Mouse (Mus musculus): ENCODE measurements around the gene Ubxn10.

Gene Ubxn10

GRCm38 (mm10) chr4:138700184-138700982 lies 36.6 kb downstream of the Ubxn10 start:
- peak; percentile 20 for DNase-seq

DNA sequence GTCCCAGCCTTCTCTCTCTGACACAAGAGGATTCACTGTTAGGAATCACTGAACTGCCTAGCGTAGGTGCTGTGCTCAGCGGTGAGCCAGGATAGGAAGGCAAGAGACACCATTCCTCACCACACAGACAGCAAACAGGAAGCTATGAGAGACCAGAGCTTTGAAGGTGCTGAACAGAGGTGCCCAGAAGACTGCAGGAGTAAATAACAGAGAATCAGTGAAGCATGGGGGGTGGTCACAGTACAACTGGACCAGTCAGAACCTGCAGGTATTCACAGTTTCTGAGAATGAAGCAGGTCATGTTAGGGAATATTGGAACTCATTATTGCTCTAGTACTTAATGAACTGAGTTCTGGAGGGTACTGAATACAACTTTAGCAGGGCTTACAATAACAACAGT lies 38.7 kb downstream of the Ubxn10 start:
- no peak for DNase-seq

GRCm38 (mm10) chr4:138697166-138697860 lies 39.7 kb downstream of the Ubxn10 start:
- DNase-seq: no peak

- no peak for DNase-seq
Measured at GRCm38 (mm10) chr4:138696720-138697119, 40.2 kb downstream of the Ubxn10 start.

DNA sequence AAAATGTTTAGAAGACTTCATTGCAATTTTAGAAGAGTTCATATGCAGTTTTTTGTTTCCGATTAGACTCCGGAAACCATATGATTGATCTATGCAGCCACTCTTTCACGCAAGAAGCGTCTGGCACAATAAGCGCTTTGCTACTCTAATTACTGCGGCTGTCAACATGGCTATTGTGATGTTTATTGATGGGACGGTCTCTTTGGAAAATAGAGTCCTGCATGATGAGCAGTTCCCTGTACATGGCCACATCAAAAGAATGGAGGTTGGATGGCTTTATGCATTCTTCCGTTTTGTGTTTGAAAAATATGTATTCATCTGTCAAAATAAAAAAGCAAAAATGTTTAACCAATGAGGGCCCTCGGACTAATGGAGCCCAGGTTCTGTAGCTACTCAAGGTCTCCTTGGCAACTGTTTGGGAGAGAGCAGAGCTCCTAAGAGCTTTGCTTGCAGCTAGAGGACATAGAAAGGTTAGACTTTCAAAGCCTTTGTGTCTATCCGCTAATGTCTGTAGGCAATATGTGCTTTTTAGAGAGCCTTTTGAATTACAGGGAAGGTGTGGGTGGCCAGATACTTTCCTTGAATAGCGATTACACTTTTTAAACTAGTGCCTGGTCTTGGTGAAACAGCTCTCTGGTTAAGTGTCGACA lies 43.8 kb downstream of the Ubxn10 start:
- DNase-seq: no peak

DNA sequence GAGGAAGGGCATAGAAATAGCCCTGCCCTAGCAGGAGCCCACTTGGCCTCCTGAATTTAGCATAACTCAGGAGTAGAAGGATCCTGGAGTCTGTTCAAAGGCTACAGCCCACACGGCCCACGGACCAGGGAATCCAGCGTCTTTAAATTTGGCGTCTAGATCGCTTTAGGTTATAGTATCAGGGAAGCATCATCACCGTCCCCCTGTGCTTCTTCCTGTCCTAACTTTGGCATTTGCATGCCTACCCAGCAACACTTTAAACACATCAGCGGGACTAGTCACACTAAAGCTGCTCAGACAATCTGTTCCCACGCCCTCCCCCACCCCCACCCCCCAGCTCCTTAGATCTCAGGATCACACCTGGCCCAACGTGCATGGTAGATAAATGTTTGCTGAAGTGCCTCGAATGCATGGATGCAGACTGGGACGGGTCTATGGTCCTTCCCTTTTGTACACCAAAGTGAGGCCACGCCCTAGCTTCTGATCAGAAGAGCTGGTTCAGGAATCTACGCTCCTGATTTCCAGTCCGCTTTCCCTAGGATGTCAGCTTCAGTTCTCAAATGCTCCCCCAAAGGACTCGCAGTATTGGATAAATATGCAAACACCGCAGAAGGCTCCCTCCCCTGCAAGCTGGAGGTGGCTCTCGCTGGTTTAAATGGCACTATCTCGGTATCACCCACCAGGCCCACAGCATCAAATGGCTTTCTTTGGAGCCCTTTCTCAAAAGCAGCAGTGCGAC lies 45.4 kb downstream of the Ubxn10 start:
- no peak for DNase-seq

DNA sequence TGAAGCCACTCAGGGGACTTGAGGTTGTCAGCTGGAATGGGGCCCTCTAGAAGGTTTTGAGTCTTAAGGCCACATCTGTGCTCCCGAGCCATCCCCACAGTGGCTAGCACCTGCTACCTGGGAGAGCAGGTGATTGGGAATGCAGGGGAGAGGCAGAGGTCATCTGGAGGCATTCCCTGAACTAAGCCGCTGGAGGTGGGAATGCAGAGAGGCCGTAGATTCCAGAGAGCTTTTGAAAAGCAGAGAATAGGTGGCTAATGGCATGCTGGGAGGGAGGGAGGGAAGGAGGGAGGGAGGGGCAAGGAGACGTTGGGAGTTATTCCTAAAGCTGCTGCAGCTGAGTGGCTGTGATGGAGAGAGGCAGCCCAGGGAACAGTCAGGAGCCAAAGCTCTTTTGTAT lies 46.4 kb downstream of the Ubxn10 start:
- DNase-seq: no peak

DNA sequence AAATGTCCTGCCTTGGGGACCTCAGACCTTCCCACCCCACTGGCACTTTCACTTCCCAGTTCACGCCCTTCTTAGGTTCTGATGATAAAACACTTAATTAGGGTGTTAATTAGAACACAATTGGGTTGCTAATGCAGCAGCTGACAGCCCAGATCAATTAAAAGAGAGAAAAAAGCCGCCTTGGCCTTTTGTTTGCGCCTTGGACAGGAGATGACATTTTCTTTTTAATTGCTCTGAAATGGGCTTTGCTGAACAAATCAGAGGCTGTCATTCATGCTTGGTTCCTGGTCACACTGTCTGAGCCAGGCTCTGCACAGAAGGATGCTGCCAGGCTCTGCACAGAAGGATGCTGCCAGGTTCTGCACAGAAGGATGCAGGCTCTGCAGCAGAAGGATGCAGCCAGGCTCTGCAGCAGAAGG lies 47.9 kb downstream of the Ubxn10 start:
- no peak for DNase-seq

GRCm38 (mm10) chr4:138685813-138686212 lies 51.2 kb downstream of the Ubxn10 start:
- DNase-seq: no peak

GRCm38 (mm10) chr4:138682760-138683159 lies 54.2 kb downstream of the Ubxn10 start:
- DNase-seq: no peak

DNA sequence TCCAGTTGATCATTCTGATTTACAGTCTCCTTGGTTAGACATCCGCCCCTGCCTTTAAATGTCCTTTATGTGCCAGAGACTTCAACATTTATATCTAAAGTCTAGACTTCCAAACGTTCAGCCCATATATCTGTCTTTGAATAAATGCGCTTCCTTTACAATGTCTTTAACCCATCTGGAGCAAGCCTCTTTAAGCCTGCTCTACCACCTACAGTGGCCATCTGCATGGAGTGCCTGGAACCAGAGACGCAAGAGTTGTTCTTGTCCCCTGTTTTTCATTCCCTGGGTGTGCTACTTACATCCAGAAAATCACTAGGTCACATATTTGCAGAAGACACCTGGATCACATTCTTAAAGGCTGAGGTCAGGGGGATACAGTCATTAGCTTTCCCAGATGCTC lies 56.8 kb downstream of the Ubxn10 start:
- no peak for DNase-seq

DNA sequence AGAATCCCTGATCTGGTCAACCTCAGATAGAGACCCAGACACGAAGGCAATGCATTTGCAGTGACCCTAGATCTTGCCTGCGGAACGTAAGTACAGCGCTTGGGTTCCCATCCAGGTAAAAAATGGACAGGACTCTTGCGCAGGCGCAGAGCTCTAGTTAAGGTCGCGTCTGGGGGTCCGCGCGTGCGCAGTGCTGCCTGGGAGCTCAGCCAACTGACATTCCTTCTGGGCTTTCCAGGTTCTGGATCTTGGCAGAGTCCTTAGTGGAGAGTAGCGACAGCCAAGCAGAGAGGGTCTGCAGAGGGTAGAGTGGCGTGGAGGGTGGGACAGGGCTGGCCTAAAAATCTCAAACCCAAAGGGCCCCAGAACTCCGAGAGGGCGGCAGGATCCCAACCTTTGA lies 59.4 kb downstream of the Ubxn10 start:
- DNase-seq: peak; percentile 13

- DNase-seq: peak; percentile 43
Measured at GRCm38 (mm10) chr4:138676480-138676879, 60.5 kb downstream of the Ubxn10 start.

GRCm38 (mm10) chr4:138672160-138672559 lies 64.8 kb downstream of the Ubxn10 start:
- DNase-seq: no peak

DNA sequence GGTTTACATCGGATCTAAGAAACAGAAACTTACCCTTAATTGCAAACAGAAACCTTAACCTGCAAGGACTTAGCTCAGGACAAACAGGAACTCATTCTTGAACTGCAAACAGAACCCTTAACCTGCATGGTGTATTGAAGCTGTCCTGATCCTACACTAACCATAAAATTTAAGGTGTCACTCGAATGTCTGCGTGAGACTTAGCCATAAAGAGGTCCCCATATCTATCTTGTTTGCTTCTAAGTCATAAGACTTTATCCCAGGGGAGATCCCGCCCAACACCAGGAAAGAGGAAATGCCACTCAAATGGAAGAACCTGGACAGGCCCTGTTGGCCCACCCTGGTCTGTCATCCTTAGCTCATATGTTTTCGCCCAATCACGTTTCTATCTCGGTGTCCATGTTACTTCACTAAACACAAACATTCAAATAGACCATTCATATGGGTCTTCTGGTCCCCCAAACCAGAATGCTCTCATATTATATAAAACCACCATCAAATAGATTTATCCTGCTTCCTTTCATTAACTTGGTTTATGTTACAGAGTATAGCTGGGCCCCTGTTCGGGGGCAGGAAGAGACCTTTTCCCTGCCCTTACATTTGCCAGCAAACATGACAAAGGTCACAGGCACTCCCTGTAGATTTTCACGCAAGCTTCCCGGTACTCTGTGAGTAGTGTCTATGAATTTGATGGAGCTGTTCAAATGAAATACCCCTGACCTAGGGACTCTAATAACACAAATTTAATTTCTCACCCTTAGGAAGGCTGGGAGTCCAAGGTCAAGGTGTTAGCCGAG lies 66.7 kb downstream of the Ubxn10 start:
- DNase-seq: no peak

DNA sequence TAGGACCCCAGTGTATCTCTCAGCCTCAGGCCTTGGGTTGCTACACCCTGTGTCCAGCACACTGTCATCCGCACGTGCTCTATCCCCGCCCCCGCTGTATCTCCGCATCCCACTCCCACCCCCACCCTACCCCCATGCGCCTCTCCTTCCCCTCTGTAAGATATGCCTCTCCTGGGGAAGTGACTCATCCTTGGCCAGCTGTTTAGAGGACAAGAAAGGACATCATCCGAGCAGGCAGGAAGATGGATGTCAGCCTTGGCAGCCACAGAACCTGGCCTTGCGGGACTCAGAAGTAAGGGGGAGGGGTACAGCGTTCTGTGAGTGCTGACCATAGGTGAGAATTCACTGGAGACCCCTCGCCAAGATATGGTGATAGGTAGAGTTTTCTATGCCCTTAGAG lies 70.4 kb downstream of the Ubxn10 start:
- DNase-seq: no peak

DNA sequence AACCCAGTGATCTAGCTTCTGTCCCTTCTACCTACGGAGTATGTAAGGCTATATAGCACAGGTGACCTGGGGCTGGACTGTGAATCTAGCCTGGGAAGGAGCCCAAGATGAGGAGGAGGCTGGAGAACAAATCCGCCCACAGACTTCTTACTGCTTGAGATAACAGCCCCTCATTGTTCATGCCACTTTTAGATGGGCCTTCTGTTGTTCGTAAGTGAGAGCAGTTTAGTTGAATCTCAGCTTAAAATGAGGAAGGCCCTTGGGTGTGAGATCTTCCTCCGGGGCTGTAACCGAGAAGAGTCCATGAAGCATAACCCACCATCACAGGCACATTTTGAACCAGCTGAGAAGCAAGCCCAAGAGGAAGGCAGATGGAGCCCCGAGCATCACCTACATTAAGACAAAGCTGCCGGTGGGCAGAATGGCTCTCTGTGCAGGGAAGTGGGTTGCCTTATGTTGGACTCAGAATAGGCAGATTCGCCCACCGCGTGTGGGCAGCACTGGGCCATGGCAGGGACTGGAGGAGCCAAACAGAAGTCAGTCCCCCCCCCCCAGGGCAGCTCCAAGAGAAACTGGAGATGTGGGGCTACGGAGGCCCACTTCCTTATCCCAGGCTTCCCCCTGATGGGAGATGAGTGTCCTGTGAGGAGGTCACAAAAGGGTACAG lies 76.9 kb downstream of the Ubxn10 start:
- DNase-seq: no peak
